Mouse (Mus musculus): ENCODE measurements around the gene Pheta1.

GRCm38 (mm10) chr5:121871515-121872030 lies 22.8 kb downstream of the Pheta1 start:
- no peak for TF ChIP-seq CTCF (IDR thresholded peaks at IDR 0.05; ENCODE audit: control insufficient read depth, insufficient read depth, insufficient replicate concordance, low read depth, low read length)
- TF ChIP-seq POLR2A (IDR thresholded peaks at IDR 0.05; ENCODE audit: control insufficient read depth, low read depth, low read length): no peak
